Mouse (Mus musculus) heart, adult 2 months (tissue): Measurements from ENCODE around the gene Ppfibp2.

Experiments
- CTCF ChIP-seq: fragments of 200-600 bp; IDR thresholded peaks from 2 replicates; pipeline ENCODE4 v1.8.1; 2022; ENCODE audit warnings: antibody characterized with exemption, mild to moderate bottlenecking, moderate library complexity
- POLR2A ChIP-seq: fragments of 200-500 bp; IDR thresholded peaks from 2 replicates; pipeline ENCODE4 v1.6.1; 2011; ENCODE audit warnings: mild to moderate bottlenecking, low read depth, low read length, control low read depth; ENCODE audit not compliant: insufficient read depth

DNA sequence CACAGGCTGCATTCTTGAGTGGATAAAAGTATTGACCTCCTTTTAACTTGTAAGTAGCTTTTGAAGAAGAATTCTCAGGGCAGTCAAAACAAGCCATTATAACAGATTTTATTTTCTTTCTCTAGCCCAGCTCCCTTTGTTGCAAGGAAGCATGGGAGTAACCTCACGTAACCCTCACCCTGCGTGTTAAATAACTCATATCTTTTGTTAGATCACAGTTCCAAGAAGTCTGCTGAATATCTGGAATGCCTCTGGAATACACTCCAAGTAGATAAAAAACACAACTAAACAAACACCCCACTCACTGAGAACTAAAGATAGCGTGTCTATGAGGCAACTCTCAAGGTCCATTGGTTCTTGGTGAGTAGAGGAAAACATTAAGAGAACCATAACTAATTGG lies 20.7 kb upstream of the Ppfibp2 start:
- no peak for TF ChIP-seq POLR2A
- TF ChIP-seq CTCF = no peak
